Mouse (Mus musculus) ES-E14 (cell line): ENCODE data around the gene Ralb. TPM values are rescaled to one million over a fixed set of nuclear protein-coding genes. Genes with fewer than 3 reads are reported as not detected.

Experiments used
- DNase-seq: peaks from one replicate; pipeline ENCODE4 v3.0.0-alpha.2; 2013; ENCODE audit warnings: low read depth, low spot score
- H3K27ac ChIP-seq: 2 replicates; pipeline ENCODE4 v1.5.1; 2012; ENCODE audit warnings: low read depth, mild to moderate bottlenecking, low read length, moderate library complexity, mixed read lengths; ENCODE audit not compliant: poor library complexity, insufficient read depth, severe bottlenecking
- H3K36me3 ChIP-seq: 2 replicates; pipeline ENCODE4 v1.6.1; 2012; ENCODE audit warnings: mild to moderate bottlenecking, low read length, moderate library complexity, mixed read lengths; ENCODE audit not compliant: control insufficient read depth, poor library complexity, insufficient read depth, severe bottlenecking
- H3K4me1 ChIP-seq, 2 experiments: fragments of 150-350 bp in 1 of 2; sonication (generic) in 1 of 2; 2 replicates each; pipeline ENCODE4 v1.6.1; 2012; ENCODE audit warnings: low read length in 2 of 2, mild to moderate bottlenecking in 1 of 2, mixed read lengths in 1 of 2; ENCODE audit not compliant: control insufficient read depth in 2 of 2, insufficient read depth in 2 of 2, poor library complexity in 1 of 2
- H3K4me3 ChIP-seq, 2 experiments: fragments of 150-350 bp in 1 of 2; sonication (generic) in 1 of 2; 2 replicates each; pipeline ENCODE4 v1.5.1; 2012; ENCODE audit warnings: low read length in 2 of 2, low read depth in 1 of 2, mild to moderate bottlenecking in 1 of 2, mixed read lengths in 1 of 2; ENCODE audit not compliant: insufficient read depth in 1 of 2, poor library complexity in 1 of 2, severe bottlenecking in 1 of 2
- H3K9ac ChIP-seq: 2 replicates; pipeline ENCODE4 v1.6.1; 2012; ENCODE audit warnings: low read depth, mild to moderate bottlenecking, low read length, mixed read lengths; ENCODE audit not compliant: poor library complexity, insufficient read depth, severe bottlenecking
- H3K9me3 ChIP-seq: fragments of 150-350 bp; sonication (generic); 2 replicates; pipeline ENCODE4 v1.6.1; 2012; ENCODE audit warnings: low read depth, mild to moderate bottlenecking, low read length; ENCODE audit not compliant: control insufficient read depth, insufficient read depth
- CHD2 ChIP-seq: IDR thresholded peaks from 2 replicates; pipeline ENCODE4 v1.6.1; 2014; ENCODE audit warnings: mild to moderate bottlenecking, low read depth, low read length, inconsistent platforms
- HCFC1 ChIP-seq: IDR thresholded peaks from 2 replicates; pipeline ENCODE4 v1.6.1; 2012; ENCODE audit warnings: low read length, inconsistent platforms, borderline replicate concordance; ENCODE audit not compliant: insufficient read depth
- MAFK ChIP-seq: IDR thresholded peaks from 2 replicates; pipeline ENCODE4 v1.6.1; 2014; ENCODE audit warnings: mild to moderate bottlenecking, low read depth, low read length, inconsistent platforms; ENCODE audit not compliant: insufficient read depth
- ZC3H11A ChIP-seq: IDR thresholded peaks from 2 replicates; pipeline ENCODE4 v1.6.1; 2012; ENCODE audit warnings: low read depth, mild to moderate bottlenecking, inconsistent platforms, low read length, borderline replicate concordance
- ZNF384 ChIP-seq: IDR thresholded peaks from 2 replicates; pipeline ENCODE4 v1.6.1; 2012; ENCODE audit warnings: low read depth, low read length, inconsistent platforms
- in situ Hi-C, 2 experiments: fragments of 600-800 bp; cut with MboI; formaldehyde crosslinking; loops; one replicate each; pipeline ENCODE4 v1.15.1; 2025; ENCODE audit warnings: low sequenced_read_pairs in 2 of 2, inconsistent platforms in 1 of 2; ENCODE audit not compliant: unreplicated experiment in 2 of 2
- total RNA-seq: library from RNA; depleted of rRNA; stranded (reverse); fragments of 300-350 nt; gene quantifications from 2 replicates; pipeline ENCODE4 v1.2.3, GENCODE M21; 2012; rRNA removed

Ralb gene
- total RNA-seq: 20.7 and 30.8 TPM in 2 replicates

- TF ChIP-seq ZNF384 (no peak), MAFK (no peak), ZC3H11A (no peak), HCFC1 (no peak), CHD2 (no peak)
- DNase-seq: peak; percentile 97
- Histone ChIP-seq H3K4me3 (peak within 1 kb of the TSS; percentile 68 to 74), H3K4me1 (peaks cover 9 to 11% of the 10 kb centered on the region in 2 experiments; a peak in 2 of 4 replicates), H3K27ac (no peak within 1 kb of the TSS), H3K36me3 (no peaks in the 10 kb centered on the region), H3K9me3 (no peaks in the 10 kb centered on the region), H3K9ac (peak within 1 kb of the TSS; percentile 54)
- in situ Hi-C loops: no loop called here
Observed at GRCm38 (mm10) chr1:119504260-119505062, at the start of gene Ralb. Ralb (minus strand) TSS chr1:119504794.

DNA sequence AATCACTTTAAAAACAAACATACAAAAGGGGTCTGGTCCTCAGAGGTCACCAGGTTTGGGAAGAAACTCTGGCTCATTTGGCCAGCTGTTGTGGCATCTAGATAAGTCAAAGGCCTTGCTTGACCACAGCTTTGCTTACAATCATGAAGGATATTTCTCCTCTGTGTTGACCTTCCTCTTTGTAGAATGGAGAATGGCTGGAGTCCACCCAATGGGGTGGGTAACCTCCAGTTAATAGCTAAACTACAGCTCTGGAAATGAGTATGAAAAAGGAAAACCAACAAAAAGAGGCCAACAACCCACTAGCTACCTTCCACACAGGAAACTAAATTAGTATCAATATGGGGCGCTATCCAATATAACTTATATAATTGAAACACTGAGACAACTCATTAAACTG lies 47.1 kb upstream of the Ralb start:
- no peak for DNase-seq
- Histone ChIP-seq H3K9me3 (no peaks in the 10 kb centered on the region), H3K4me3 (no peak overlapping the region), H3K4me1 (no peaks in the 10 kb centered on the region), H3K27ac (no peak overlapping the region), H3K9ac (no peak overlapping the region), H3K36me3 (peaks cover 11% of the 10 kb centered on the region; the same call in 1 of the 2 replicates)
- TF ChIP-seq MAFK: no peak
- TF ChIP-seq ZNF384: no peak
- no peak for TF ChIP-seq ZC3H11A
- TF ChIP-seq HCFC1: no peak
- no peak for TF ChIP-seq CHD2
- in situ Hi-C loops: no loop called here

DNA sequence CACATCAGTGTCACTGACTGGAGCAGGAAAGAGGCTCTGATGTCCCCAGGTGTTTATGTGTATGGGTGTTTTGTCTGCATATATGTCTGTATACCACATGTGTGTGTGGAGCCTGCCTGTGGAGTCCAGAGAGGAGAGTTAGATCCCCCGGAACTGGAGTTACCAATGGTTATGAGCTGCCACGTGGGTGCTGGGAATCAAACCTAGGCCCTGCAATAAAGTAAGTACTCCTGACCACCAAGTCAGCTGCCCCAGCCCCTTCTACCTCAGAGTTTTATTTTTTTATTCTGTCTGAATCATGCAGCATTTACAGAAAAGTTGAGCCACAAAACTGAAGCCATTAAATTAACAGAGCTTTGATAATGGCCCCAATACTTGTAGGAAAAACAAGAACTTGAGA lies 45.5 kb upstream of the Ralb start:
- TF ChIP-seq MAFK (no peak), ZC3H11A (no peak)
- Histone ChIP-seq H3K4me1 (no peaks in the 10 kb centered on the region), H3K27ac (no peak overlapping the region), H3K9ac (no peak overlapping the region), H3K36me3 (peaks cover 14% of the 10 kb centered on the region; the same call in 1 of the 2 replicates), H3K9me3 (no peaks in the 10 kb centered on the region), H3K4me3 (no peak overlapping the region)
- no peak for DNase-seq
- in situ Hi-C loops: no loop called here

- Histone ChIP-seq H3K9me3 (no peaks in the 10 kb centered on the region), H3K4me1 (no peaks in the 10 kb centered on the region), H3K9ac (no peak overlapping the region; the same call in 1 of the 2 replicates), H3K4me3 (no peak overlapping the region), H3K36me3 (peaks cover 12% of the 10 kb centered on the region; the same call in 1 of the 2 replicates), H3K27ac (no peak overlapping the region)
- in situ Hi-C loops: no loop called here
- no peak for TF ChIP-seq ZNF384
- no peak for TF ChIP-seq CHD2
- TF ChIP-seq MAFK: no peak
- no peak for TF ChIP-seq ZC3H11A
- TF ChIP-seq HCFC1: no peak
- DNase-seq: no peak
Observed at GRCm38 (mm10) chr1:119549327-119549689, 44.7 kb upstream of the Ralb start.
